Mouse (Mus musculus) brain, embryonic 14.5 days (tissue): Measurements from ENCODE around the gene Fcgr4.
"Not testable (repeated sequence)": the region's sequence is repeated elsewhere in the genome, so short reads cannot be mapped to it uniquely, and the experiment has no call there.

Experiments used
- CTCF ChIP-seq: fragments of 200-500 bp; IDR thresholded peaks from 2 replicates; pipeline ENCODE4 v1.5.1; 2012; ENCODE audit warnings: inconsistent platforms, mild to moderate bottlenecking, moderate library complexity, borderline replicate concordance; ENCODE audit not compliant: insufficient read depth, insufficient read length; ENCODE audit errors: extremely low read depth
- POLR2A ChIP-seq: fragments of 200-500 bp; IDR thresholded peaks from 2 replicates; pipeline ENCODE4 v1.6.1; 2012; ENCODE audit warnings: mild to moderate bottlenecking, inconsistent platforms, borderline replicate concordance; ENCODE audit not compliant: poor library complexity, insufficient read depth, insufficient read length, severe bottlenecking; ENCODE audit errors: extremely low read depth

GRCm38 (mm10) chr1:171065243-171065587 is 46.5 kb downstream of the Fcgr4 start:
- not testable (repeated sequence) for TF ChIP-seq CTCF, POLR2A
